15 mouse cellular contexts compared by ENCODE assay signal in genomic region chr1:162646083-162646686, GRCm38 (mm10). TPM values are rescaled to one million over a fixed set of nuclear protein-coding genes. Genes with fewer than 3 reads are reported as not detected.
DNase-seq lines count a peak whose midpoint lies in the region; ATAC-seq and TF ChIP-seq lines count a peak whose summit lies in the region.
"Had no signal": no experiment of that assay in that cellular context is flagged by ENCODE, and none has a peak within 500 bp of the region (broad histone marks: within the 10 kb centered on the region; RNA-seq: fewer than 3 reads in every experiment).

No protein-coding gene starts in this region.

- no peak overlapping the region for H3K27ac ChIP-seq in testis, adult 2 months (ENCODE audit: control insufficient read depth, insufficient read depth, low read depth, low read length)
- H3K27ac ChIP-seq: forebrain, embryonic 12.5 days; heart, embryonic 15.5 days; limb, embryonic 13.5 days; midbrain, embryonic 13.5 days had no signal

- no peaks in the 10 kb centered on the region for H3K36me3 ChIP-seq in testis, adult 2 months (ENCODE audit: control insufficient read depth, insufficient read depth, low read length)
- H3K36me3 ChIP-seq: forebrain, embryonic 12.5 days; heart, embryonic 15.5 days; limb, embryonic 13.5 days; midbrain, embryonic 13.5 days had no signal

- no peaks in the 10 kb centered on the region for H3K27me3 ChIP-seq in testis, adult 2 months (ENCODE audit: control insufficient read depth, insufficient read depth, low read length)
- H3K27me3 ChIP-seq: forebrain, embryonic 12.5 days; heart, embryonic 15.5 days; limb, embryonic 13.5 days; midbrain, embryonic 13.5 days had no signal

- peak; percentile 66 for ATAC-seq in granulocyte monocyte progenitor cell, adult 5-6 weeks (replicated peaks; ENCODE audit: poor library complexity, severe bottlenecking)
- ATAC-seq: midbrain, embryonic 13.5 days had no signal

- no peaks in the 10 kb centered on the region; the same call in none of the 2 replicates for H3K4me1 ChIP-seq in testis, adult 2 months (ENCODE audit: control insufficient read depth, insufficient read depth, low read length)
- H3K4me1 ChIP-seq: forebrain, embryonic 12.5 days; heart, embryonic 15.5 days; midbrain, embryonic 13.5 days had no signal

- TF ChIP-seq CTCF in testis, adult 2 months (IDR thresholded peaks at IDR 0.05; ENCODE audit: control insufficient read depth, insufficient read depth, insufficient replicate concordance, low read depth, low read length): peak; percentile 26; the same call in 1 of the 2 replicates

- TF ChIP-seq POLR2A in testis, adult 2 months (IDR thresholded peaks at IDR 0.05; ENCODE audit: control insufficient read depth, low read depth, low read length): no peak

- H3K4me3 ChIP-seq in testis, adult 2 months (ENCODE audit: control insufficient read depth, low read depth, low read length): no peak overlapping the region
- H3K4me3 ChIP-seq: forebrain, embryonic 12.5 days; heart, embryonic 15.5 days; limb, embryonic 13.5 days; midbrain, embryonic 13.5 days had no signal

- DNase-seq in cerebellum, adult 11-12 months: peak; percentile 44
- no peak for DNase-seq in cerebellum, adult 11 months
- no peak for DNase-seq in testis, postnatal 10 days (ENCODE audit: low spot score)
- no peak for DNase-seq in kidney, adult 9 months
- DNase-seq in ovary, adult 18-20 months (ENCODE audit: low spot score): no peak
- DNase-seq in retina, embryonic 14.5 days (ENCODE audit: low spot score): no peak
- DNase-seq: right cerebral cortex, postnatal 25 days had no signal

RNA-seq across cellular contexts. Expression of gene Myoc, which starts 7.2 kb away (rescaled TPM):
- polyA plus RNA-seq in testis, adult 2 months (2012; rRNA removed): 0.99 and 1.4 TPM in 2 replicates
- not detected in 2 replicates for total RNA-seq in granulocyte monocyte progenitor cell, adult 5-6 weeks (2014; fragmentation: Nextera tagmentation)
- total RNA-seq in granulocyte monocyte progenitor cell, adult 5-6 weeks (2017): not detected in 2 replicates
- polyA plus RNA-seq: C2C12; forebrain, embryonic 12.5 days; heart, embryonic 15.5 days; midbrain, embryonic 13.5 days had no signal

RNA-seq across cellular contexts. Expression of gene Myocos, which starts 11.8 kb away (rescaled TPM):
- polyA plus RNA-seq in testis, adult 2 months (2012; rRNA removed): 1.1 and 1.4 TPM in 2 replicates
- total RNA-seq in granulocyte monocyte progenitor cell, adult 5-6 weeks (2014; fragmentation: Nextera tagmentation): not detected in 2 replicates
- total RNA-seq in granulocyte monocyte progenitor cell, adult 5-6 weeks (2017): not detected in 2 replicates
- polyA plus RNA-seq: C2C12; forebrain, embryonic 12.5 days; heart, embryonic 15.5 days; kidney, embryonic 16.5 days; limb, embryonic 13.5 days; midbrain, embryonic 13.5 days had no signal
